ENCODE assay signal across 8 mouse cellular contexts in the genomic region with DNA sequence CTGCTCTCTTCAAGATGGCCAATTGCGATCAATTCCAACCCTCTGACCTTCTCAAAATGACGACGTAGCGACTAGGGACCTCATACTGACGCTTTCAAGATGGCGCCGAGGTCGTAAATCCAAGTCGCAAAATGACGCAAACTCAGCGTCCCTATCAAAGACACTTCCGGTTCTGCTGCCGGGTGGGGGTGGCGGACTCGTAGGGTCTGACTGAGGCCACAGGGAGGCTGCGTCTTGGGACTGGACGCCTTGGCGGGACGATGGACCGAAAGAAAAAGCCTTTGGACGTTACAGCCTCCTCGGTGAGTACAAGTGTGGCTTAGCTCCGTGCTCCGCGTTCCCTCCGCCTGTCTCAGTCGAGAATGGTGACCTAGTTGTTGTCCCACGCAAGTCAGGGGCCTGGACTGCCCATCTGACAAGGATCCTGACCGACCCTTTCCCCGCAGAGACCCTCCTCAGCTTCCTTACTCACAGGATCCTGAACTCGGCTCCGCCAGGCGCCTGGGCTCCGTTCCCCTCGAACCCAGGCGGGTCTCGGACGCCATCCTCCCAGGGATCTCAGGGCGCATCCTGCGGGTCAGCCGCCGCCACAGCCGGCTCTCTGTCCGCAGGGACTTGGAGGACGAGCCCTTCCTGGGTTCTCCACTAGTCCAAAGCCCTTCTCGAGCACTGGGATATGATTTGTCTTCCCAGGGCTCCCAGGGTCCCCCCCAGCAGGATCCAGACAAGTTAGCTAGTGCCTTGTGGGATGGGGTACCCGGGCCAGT. TPM values are rescaled to one million over a fixed set of nuclear protein-coding genes. Genes with fewer than 3 reads are reported as not detected.
DNase-seq lines count a peak whose midpoint lies in the region; ATAC-seq and TF ChIP-seq lines count a peak whose summit lies in the region.

A gene (plus strand): TSS at position 169 of the 767 bp plus-strand sequence.

- peaks cover 4% of the 10 kb centered on the region in 2 experiments; a peak in 3 of 4 replicates for H3K4me1 ChIP-seq in MEL (ENCODE audit: control insufficient read depth in 1 of 2, insufficient read depth in 2 of 2, low read length in 2 of 2)
- H3K4me1 ChIP-seq in cerebellum, adult 2 months (ENCODE audit: control insufficient read depth, insufficient read depth, low read length): no peaks in the 10 kb centered on the region; the same call in 1 of the 2 replicates
- H3K4me1 ChIP-seq in forebrain, postnatal 0 days (ENCODE audit: insufficient read depth): 0 out of 2 replicates have a peak, but pooled peaks cover 6% of the 10 kb centered on the region
- H3K4me1 ChIP-seq in lung, embryonic 15.5 days: peaks cover 6% of the 10 kb centered on the region; the same call in 1 of the 2 replicates

- H3K9me3 ChIP-seq in MEL (replicated peaks; ENCODE audit: insufficient read depth, low read length): no peaks in the 10 kb centered on the region
- no peaks in the 10 kb centered on the region for H3K9me3 ChIP-seq in forebrain, postnatal 0 days (ENCODE audit: low read length)
- no peaks in the 10 kb centered on the region for H3K9me3 ChIP-seq in lung, embryonic 15.5 days

- H3K36me3 ChIP-seq in MEL (ENCODE audit: control insufficient read depth in 1 of 2, insufficient read depth in 2 of 2, low read length in 2 of 2): peaks cover 6 to 11% of the 10 kb centered on the region in 2 experiments
- peaks cover 15% of the 10 kb centered on the region for H3K36me3 ChIP-seq in forebrain, postnatal 0 days (ENCODE audit: insufficient read depth)
- peaks cover 18% of the 10 kb centered on the region for H3K36me3 ChIP-seq in lung, embryonic 15.5 days

- peaks cover 15% of the 10 kb centered on the region for H3K79me2 ChIP-seq in MEL (ENCODE audit: control insufficient read depth, insufficient read depth, low read length, poor library complexity)

- H3K27me3 ChIP-seq in MEL (ENCODE audit: control insufficient read depth in 1 of 2, insufficient read depth in 2 of 2, low read length in 2 of 2): no peaks in the 10 kb centered on the region; a peak in 2 of 4 replicates
- H3K27me3 ChIP-seq in cerebellum, adult 2 months (ENCODE audit: control insufficient read depth, insufficient read depth, low read length): no peaks in the 10 kb centered on the region
- no peaks in the 10 kb centered on the region for H3K27me3 ChIP-seq in forebrain, postnatal 0 days (ENCODE audit: insufficient read depth, low read length)
- no peaks in the 10 kb centered on the region; the same call in 1 of the 2 replicates for H3K27me3 ChIP-seq in lung, embryonic 15.5 days

- TF ChIP-seq CTCF in MEL (IDR thresholded peaks at IDR 0.05 in 2 of 3, conservative IDR thresholded peaks at IDR 0.05 in 1 of 3; ENCODE audit: control insufficient read depth in 1 of 3, insufficient read depth in 1 of 3, low read depth in 2 of 3, low read length in 3 of 3, poor library complexity in 1 of 3, severe bottlenecking in 1 of 3): no peak
- no peak for TF ChIP-seq CTCF in cerebellum, adult 2 months (IDR thresholded peaks at IDR 0.05; ENCODE audit: borderline replicate concordance, insufficient read depth, low read depth, low read length)
- no peak; the same call in 1 of the 2 replicates for TF ChIP-seq CTCF in forebrain, postnatal 0 days (IDR thresholded peaks at IDR 0.05; ENCODE audit: low read depth)

- TF ChIP-seq EP300 in MEL (IDR thresholded peaks at IDR 0.05; ENCODE audit: low read depth in 1 of 2, low read length in 2 of 2): peak in 1 of 2 experiments; percentile 48; a peak in 1 of 4 replicates

- H3K4me3 ChIP-seq in MEL (ENCODE audit: control insufficient read depth in 1 of 2, insufficient read depth in 1 of 2, low read depth in 2 of 2, low read length in 2 of 2): peak within 1 kb of the TSS; percentile 71 to 78
- H3K4me3 ChIP-seq in cerebellum, adult 2 months (replicated peaks; ENCODE audit: insufficient read depth, low read depth, low read length): peak within 1 kb of the TSS; percentile 80
- H3K4me3 ChIP-seq in forebrain, postnatal 0 days (ENCODE audit: low read depth, low read length): peak within 1 kb of the TSS; percentile 80
- H3K4me3 ChIP-seq in lung, embryonic 15.5 days: peak within 1 kb of the TSS; percentile 78

- WGBS in cerebellum, adult 2 months: under 1% methylated on average over 47 of the region's 47 CpGs
- 3% methylated on average over 47 of the region's 47 CpGs for WGBS in forebrain, postnatal 0 days
- under 1% methylated on average over 47 of the region's 47 CpGs for WGBS in lung, embryonic 15.5 days

- TF ChIP-seq POLR2A in MEL (IDR thresholded peaks at IDR 0.05; ENCODE audit: control insufficient read depth in 1 of 2, insufficient read depth in 1 of 2, low read depth in 1 of 2, low read length in 2 of 2, poor library complexity in 1 of 2): peak; percentile 77 to 94
- TF ChIP-seq POLR2A in cerebellum, adult 2 months (IDR thresholded peaks at IDR 0.05; ENCODE audit: borderline replicate concordance, insufficient read depth, low read length): peak; percentile 94

- TF ChIP-seq RAD21 in MEL (IDR thresholded peaks at IDR 0.05; ENCODE audit: low read depth, low read length): no peak

- ATAC-seq in forebrain, postnatal 0 days: peak; percentile 98
- peak; percentile 95 for ATAC-seq in lung, embryonic 15.5 days (ENCODE audit: borderline replicate concordance, extremely low read depth, low FRiP score, low TSS enrichment)

- H3K27ac ChIP-seq in MEL (ENCODE audit: control insufficient read depth, low read depth, low read length): peak within 1 kb of the TSS; percentile 59
- peak within 1 kb of the TSS; percentile 30 for H3K27ac ChIP-seq in cerebellum, adult 2 months (ENCODE audit: insufficient read depth, low read length)
- H3K27ac ChIP-seq in forebrain, postnatal 0 days (ENCODE audit: low read depth, low read length): peak within 1 kb of the TSS; percentile 52
- H3K27ac ChIP-seq in lung, embryonic 15.5 days: peak within 1 kb of the TSS; percentile 19; the same call in 1 of the 2 replicates

- peak within 1 kb of the TSS; percentile 67 for H3K9ac ChIP-seq in MEL (ENCODE audit: control insufficient read depth, low read depth, low read length, poor library complexity, severe bottlenecking)
- H3K9ac ChIP-seq in forebrain, postnatal 0 days: peak within 1 kb of the TSS; percentile 86
- peak within 1 kb of the TSS; percentile 85 for H3K9ac ChIP-seq in lung, embryonic 15.5 days

- DNase-seq in MEL (ENCODE audit: low read depth, low spot score): peak; percentile 98
- DNase-seq in cerebellum, adult 2 months: peak; percentile 92 to 94
- peak; percentile 97 for DNase-seq in forebrain, postnatal 0 days
- peak; percentile 91 for DNase-seq in heart, postnatal 4 days
- peak; percentile 94 to 95 for DNase-seq in layer of hippocampus, adult 8-10 months (ENCODE audit: low spot score in 2 of 2)
- peak; percentile 86 for DNase-seq in ovary, adult 18-20 months (ENCODE audit: low spot score)
- DNase-seq in thymus, postnatal 0 days (ENCODE audit: low spot score): peak; percentile 95

- H3K4me2 ChIP-seq in forebrain, postnatal 0 days (ENCODE audit: low read depth): peak within 1 kb of the TSS; percentile 91
- peak within 1 kb of the TSS; percentile 72 for H3K4me2 ChIP-seq in lung, embryonic 15.5 days

TF ChIP-seq in MEL, 35 proteins besides CTCF, POLR2A, EP300 and RAD21 (continues in another document):
- TF ChIP-seq POLR2AphosphoS2 (IDR thresholded peaks at IDR 0.05; ENCODE audit: low read length) (peak; percentile 89; the same call in 1 of the 2 replicates), MAX (IDR thresholded peaks at IDR 0.05; ENCODE audit: low read length) (no peak), MXI1 (IDR thresholded peaks at IDR 0.05; ENCODE audit: low read depth, low read length) (peak; percentile 78), ZMIZ1 (IDR thresholded peaks at IDR 0.05; ENCODE audit: low read depth, low read length) (peak; percentile 65; the same call in 1 of the 2 replicates), ZC3H11A (IDR thresholded peaks at IDR 0.05; ENCODE audit: low read depth, low read length) (no peak), ELF1 (IDR thresholded peaks at IDR 0.05; ENCODE audit: low read depth, low read length) (peak; percentile 98), NELFE (IDR thresholded peaks at IDR 0.05; ENCODE audit: low read depth, low read length) (peak; percentile 91), POLR2AphosphoS5 (IDR thresholded peaks at IDR 0.05; ENCODE audit: borderline replicate concordance, low read depth, low read length) (no peak), MYB (IDR thresholded peaks at IDR 0.05; ENCODE audit: low read depth, low read length) (no peak), SIN3A (IDR thresholded peaks at IDR 0.05; ENCODE audit: low read length) (peak; percentile 96), JUND (IDR thresholded peaks at IDR 0.05; ENCODE audit: low read depth, low read length) (no peak), MAZ (IDR thresholded peaks at IDR 0.05; ENCODE audit: low read depth, low read length) (0 out of 2 replicates have a peak, but pooled peaks have one; percentile 69), RCOR1 (IDR thresholded peaks at IDR 0.05; ENCODE audit: low read depth, low read length) (peak; percentile 76; the same call in 1 of the 2 replicates), NRF1 (IDR thresholded peaks at IDR 0.05; ENCODE audit: insufficient read depth, low read depth, low read length, poor library complexity, severe bottlenecking) (peak; percentile 62; the same call in 1 of the 2 replicates), ETS1 (IDR thresholded peaks at IDR 0.05; ENCODE audit: low read depth, low read length) (peak; percentile 55; the same call in 1 of the 2 replicates), HCFC1 (IDR thresholded peaks at IDR 0.05; ENCODE audit: low read depth, low read length) (peak; percentile 99), USF2 (IDR thresholded peaks at IDR 0.05; ENCODE audit: borderline replicate concordance in 1 of 2, insufficient read depth in 1 of 2, low read depth in 1 of 2, low read length in 2 of 2) (no peak), TBP (IDR thresholded peaks at IDR 0.05; ENCODE audit: low read depth, low read length) (peak; percentile 92), GATA1 (IDR thresholded peaks at IDR 0.05; ENCODE audit: low read depth, low read length) (peak; percentile 38; the same call in 1 of the 2 replicates), UBTF (IDR thresholded peaks at IDR 0.05; ENCODE audit: borderline replicate concordance, insufficient read depth, low read depth, low read length) (no peak)

RNA-seq across cellular contexts. Expression of the gene that starts here (rescaled TPM):
- total RNA-seq in MEL (2012; rRNA removed): 14.5 and 15.6 TPM in 2 replicates
- polyA plus RNA-seq in MEL (2012; ENCODE audit: insufficient read depth in 1 of 2, insufficient read length in 2 of 2, low read depth in 1 of 2, low replicate concordance in 2 of 2, missing spikeins in 1 of 2): 10 to 100 TPM in 1 of 2 experiments, not detected in 1; 20.2 TPM
- polyA plus RNA-seq in cerebellum, adult 2 months (2012; rRNA removed): 20.7 and 21.4 TPM in 2 replicates
- total RNA-seq in forebrain, postnatal 0 days (2014; rRNA removed): 22.8 and 23.4 TPM in 2 replicates
- polyA plus RNA-seq in forebrain, postnatal 0 days (2015; fragmentation: Nextera tagmentation; extraction: Ambion mirVana): 30.8 and 35.2 TPM in 2 replicates
- total RNA-seq in heart, postnatal 4 days (2021): 10 to 100 TPM; 11.7 to 12.1 TPM
- total RNA-seq in layer of hippocampus, adult 8-10 months (2022): 10 to 100 TPM; 22.8 to 31.0 (median 24.2) TPM
- polyA plus RNA-seq in lung, embryonic 15.5 days (2015; fragmentation: Nextera tagmentation; extraction: Ambion mirVana): 27.1 and 29.9 TPM in 2 replicates
- polyA plus RNA-seq in thymus, postnatal 0 days (2015; fragmentation: Nextera tagmentation; extraction: Ambion mirVana): 58.5 and 62.6 TPM in 2 replicates

Comparison
In these comparisons a context has a peak if more than half of its experiments do, and no peak if none do; other contexts are left out.
1. Peak in every context shown above with its lines: DNase-seq, ATAC-seq, H3K4me3 ChIP-seq and H3K27ac ChIP-seq.